Mouse (Mus musculus): ENCODE data around the gene Ndufb10.
"Not testable (repeated sequence)": the region's sequence is repeated elsewhere in the genome, so short reads cannot be mapped to it uniquely, and the experiment has no call there.

The Ndufb10 gene

DNA sequence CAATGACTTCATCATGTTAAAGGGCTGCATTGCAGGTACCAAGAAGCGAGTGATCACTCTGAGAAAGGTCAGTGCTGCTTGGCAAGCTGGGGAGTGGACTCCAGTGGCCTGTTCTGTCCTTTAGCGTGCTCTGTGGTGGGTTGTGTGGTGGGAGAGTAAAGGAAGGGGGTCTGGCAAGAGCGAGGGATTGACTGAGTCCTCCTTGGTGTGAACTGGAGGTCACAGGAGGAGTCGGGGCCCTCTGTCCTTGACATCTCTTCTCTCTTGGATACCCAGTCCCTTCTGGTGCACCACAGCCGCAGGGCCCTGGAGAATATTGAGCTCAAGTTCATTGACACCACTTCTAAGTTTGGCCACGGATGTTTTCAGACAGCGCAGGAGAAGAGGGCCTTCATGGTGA lies 11.2 kb upstream of the Ndufb10 start:
- in situ Hi-C loops (cut with MboI; ENCODE audit: low sequenced_read_pairs): no loop called here

DNA sequence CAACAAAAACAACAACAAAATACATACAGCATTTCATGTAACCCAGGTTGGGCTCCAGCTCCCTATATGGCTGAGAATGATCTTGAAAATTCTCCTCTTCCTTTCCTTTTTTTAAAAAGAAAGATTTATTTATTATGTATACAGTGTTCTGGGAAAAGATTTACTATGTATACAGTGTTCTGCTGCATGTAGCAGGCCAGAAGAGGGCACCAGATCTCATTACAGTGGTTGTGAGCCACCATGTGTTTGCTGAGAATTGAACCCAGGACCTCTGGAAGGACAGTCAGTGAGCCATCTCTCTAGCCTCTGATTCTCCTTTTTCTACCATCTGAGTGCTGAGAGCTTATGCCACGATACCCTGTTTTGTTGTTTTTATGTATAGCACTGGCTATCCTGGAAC lies 10.2 kb upstream of the Ndufb10 start:
- in situ Hi-C loops (cut with MboI; ENCODE audit: low sequenced_read_pairs): no loop called here

DNA sequence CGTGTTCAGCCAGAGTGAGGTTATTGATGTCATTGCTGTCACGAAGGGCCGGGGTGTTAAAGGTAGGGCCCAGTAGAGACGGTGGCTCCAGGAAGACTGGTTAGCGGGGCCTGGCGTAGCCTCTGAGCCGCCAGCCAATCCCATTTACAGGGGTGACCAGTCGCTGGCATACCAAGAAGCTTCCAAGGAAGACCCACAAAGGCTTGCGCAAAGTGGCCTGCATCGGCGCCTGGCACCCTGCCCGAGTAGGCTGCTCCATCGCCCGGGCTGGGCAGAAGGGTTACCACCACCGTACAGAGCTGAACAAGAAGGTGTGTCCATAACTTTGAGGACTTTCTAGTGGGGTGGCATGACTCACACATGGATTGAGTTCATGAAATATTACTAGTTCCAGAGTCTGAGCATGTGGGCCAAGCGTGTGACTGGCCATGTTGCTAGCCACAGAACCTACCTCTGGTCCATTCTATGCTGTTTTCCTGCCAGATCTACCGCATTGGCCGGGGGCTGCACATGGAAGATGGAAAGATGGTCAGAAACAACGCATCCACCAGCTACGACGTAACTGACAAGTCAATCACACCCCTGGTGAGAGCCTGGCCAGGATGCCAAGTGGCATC lies 9.3 kb upstream of the Ndufb10 start:
- in situ Hi-C loops (cut with MboI; ENCODE audit: low sequenced_read_pairs): no loop called here

DNA sequence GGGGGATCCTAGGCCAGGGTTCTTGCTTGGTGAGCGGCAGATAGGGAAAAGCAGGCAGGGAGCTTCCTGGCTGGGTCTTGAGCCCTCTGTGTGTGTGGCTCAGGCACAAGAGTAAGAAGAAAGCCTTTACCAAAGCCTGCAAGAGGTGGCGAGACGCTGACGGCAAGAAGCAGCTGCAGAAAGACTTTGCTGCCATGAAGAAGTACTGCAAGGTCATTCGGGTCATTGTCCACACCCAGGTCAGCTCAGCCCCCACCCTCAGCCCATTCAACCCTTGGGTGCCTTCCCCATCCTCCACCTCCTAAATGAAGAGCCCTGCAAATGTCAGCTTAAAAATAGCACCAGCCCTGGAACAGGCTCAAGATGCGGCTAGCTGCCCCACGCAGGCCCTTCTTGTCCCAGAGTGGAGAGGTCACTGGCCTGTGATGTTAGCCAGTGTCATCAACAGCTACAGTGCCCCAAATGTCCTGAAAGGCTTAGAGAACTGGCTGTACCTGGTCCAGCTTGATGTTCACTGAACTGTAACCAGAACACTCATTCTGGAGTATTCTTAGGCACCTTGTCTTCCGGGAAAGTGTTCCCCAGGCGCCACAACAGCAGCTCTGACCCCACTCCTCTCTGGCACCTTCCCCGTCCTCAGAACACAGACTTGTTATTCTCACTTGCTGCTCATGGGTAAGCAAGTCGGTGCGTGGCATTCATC lies 8.1 kb upstream of the Ndufb10 start:
- in situ Hi-C loops (cut with MboI; ENCODE audit: low sequenced_read_pairs): no loop called here

DNA sequence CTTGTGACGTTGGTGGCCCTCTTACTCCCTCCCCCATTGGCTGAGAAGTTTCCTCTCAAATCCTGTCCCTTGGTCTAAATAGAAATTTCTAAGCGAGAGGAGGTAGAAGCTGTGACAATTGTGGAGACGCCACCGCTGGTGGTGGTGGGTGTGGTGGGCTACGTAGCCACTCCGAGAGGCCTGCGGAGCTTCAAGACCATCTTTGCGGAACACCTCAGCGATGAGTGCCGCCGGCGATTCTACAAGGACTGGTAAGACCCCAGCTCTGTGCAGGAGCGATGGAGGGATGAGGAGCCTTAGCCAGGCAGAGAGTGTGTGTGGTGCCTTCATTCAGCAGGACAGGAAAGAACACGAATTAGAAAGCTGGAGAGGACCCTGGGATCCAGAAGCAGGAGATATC lies 6.5 kb upstream of the Ndufb10 start:
- in situ Hi-C loops (cut with MboI; ENCODE audit: low sequenced_read_pairs): no loop called here

DNA sequence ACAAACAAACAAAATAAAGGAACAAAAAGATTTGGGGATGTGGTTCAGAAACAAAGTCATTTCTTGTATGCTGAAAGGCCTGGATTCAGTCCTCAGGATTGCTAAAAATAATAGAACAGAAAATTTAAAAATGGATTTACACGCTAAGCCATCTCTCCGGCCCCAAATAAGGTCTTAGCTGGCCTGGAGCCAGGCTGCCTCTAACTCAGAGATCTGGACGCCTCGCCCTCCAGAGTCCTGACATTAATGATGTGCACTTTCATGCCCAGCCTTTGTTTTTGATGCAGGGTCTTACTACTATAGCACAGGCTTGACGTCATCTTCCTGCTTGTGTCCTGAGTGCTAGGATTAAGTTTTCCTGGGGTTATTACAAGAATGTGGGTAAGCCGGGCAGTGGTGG lies 4.8 kb upstream of the Ndufb10 start:
- in situ Hi-C loops (cut with MboI; ENCODE audit: low sequenced_read_pairs): no loop called here

DNA sequence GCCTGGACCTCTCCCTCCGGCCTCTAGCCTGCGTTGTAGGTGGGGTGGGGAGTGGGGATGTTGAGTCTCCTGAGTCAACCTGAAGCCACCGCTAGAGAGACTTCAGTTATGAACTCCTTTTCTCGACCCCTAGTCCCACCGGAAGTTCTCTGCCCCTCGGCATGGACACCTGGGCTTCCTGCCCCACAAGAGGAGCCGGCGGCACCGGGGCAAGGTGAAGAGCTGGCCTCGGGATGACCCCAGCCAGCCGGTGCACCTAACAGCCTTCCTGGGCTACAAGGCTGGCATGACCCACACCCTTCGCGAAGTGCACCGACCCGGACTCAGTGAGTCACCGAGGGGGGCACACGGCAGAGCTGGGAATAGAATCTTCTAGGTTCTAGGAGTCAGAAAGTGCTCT lies 3.9 kb upstream of the Ndufb10 start:
- in situ Hi-C loops (cut with MboI; ENCODE audit: low sequenced_read_pairs): no loop called here

DNA sequence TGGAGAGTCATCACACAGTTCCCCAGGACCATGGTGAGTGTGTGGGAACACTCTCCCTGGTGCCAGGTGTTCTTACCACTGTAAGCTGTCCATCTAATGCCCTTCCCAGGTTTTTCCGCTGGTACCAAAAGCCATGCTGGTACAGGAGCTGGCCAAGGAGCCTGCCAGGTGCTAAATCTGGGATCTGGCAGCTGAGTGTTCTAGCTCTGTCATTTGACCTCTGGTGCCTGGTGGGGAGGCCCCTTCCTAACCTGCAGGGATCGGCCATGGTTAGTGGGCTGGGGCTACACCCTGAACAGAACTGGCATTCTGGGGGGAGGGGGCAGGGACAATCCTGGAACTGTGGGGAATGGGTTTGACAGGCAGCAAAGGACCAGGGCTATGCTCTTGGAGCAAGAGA lies 3.3 kb upstream of the Ndufb10 start, which contains the start of gene Rpl3l:
Gene Rpl3l, plus strand, starts transcription at position 203 of the 400 bp plus-strand sequence.
- in situ Hi-C loops (cut with MboI; ENCODE audit: low sequenced_read_pairs): no loop called here

DNA sequence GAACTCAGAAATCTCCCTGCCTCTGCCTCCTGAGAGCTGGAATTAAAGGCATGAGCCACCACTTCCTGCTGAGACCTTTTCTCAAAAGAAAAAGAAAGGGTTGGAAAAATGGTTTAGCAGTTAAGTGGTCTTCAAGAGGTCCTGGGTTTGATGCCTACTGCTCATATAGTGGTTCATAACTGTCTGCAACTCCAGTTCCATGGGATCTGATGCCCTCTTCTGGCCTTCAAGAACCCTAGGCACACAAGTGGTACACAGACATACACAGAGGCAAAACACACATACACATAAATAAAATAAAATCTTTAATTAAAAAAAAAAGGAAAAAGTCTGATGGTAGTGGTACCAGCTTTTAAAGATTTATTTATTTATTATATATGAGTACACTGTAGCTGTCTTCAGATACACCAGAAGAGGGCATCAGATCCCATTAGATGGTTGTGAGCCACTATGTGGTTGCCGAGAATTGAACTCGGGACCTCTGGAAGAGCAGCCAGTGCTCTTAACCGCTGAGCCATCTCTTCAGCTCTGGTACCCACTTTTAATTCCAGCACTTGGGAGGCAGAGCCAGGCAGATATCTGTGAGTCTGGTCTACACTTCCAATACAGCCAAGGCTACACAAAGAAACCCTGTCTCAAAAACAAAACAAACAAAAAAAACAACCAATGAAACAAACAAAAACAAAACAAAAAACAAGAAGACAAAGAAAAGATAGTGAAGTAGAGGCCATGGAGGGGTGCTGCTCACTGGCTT lies 1.5 kb upstream of the Ndufb10 start:
- in situ Hi-C loops (cut with MboI; ENCODE audit: low sequenced_read_pairs): no loop called here

DNA sequence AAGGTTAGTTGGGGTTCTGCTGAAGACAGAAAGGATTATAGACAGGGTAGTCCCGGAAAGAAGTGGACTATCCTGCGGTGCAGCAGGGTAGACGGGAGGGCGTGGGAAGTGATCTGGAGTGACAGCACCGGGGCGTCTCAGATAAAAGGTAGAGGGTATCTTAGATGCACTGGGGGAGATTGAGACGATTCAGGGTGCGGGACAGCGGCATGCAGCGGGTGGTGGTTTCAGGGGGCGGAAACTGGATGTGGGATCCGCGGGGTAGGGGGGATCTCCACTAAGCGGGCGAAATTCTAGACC lies 447 bp downstream of the Ndufb10 start:
- in situ Hi-C loops (cut with MboI; ENCODE audit: low sequenced_read_pairs): no loop called here

DNA sequence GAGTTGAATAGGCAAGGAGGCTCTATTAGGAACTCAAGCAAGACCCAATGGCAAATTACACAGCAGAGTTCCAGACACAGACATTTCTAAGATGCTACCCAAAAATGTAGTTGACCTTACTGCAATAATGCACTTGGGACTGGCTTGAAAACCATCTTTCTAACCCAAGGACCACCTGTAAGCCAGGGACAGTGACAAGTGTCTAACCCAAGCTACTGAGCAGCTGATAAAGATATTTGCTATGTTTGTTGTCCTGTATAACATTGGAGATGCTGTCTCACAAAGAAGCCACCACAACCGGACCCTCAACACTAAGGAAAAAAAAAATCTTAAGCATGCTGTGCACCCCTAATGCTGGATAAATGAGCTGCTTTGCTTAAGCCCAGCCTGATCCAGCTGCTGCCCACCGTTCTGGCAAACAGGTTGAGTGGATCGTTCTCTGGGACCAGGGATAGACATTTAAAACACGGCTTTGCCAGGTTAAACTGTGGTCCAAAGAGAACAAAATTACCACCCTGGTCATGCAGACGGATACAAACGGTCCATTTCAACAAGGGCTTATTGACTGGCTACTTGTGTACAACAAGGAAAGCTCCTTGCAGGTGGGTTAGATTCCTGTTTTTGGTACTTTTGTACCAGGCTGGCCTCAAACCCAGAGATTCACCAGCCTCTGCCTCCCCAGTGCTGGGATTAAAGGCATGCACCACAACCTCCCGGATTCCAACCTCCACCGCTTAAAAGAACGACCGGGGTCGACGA lies 977 bp downstream of the Ndufb10 start:
- in situ Hi-C loops (cut with MboI; ENCODE audit: low sequenced_read_pairs): no loop called here

DNA sequence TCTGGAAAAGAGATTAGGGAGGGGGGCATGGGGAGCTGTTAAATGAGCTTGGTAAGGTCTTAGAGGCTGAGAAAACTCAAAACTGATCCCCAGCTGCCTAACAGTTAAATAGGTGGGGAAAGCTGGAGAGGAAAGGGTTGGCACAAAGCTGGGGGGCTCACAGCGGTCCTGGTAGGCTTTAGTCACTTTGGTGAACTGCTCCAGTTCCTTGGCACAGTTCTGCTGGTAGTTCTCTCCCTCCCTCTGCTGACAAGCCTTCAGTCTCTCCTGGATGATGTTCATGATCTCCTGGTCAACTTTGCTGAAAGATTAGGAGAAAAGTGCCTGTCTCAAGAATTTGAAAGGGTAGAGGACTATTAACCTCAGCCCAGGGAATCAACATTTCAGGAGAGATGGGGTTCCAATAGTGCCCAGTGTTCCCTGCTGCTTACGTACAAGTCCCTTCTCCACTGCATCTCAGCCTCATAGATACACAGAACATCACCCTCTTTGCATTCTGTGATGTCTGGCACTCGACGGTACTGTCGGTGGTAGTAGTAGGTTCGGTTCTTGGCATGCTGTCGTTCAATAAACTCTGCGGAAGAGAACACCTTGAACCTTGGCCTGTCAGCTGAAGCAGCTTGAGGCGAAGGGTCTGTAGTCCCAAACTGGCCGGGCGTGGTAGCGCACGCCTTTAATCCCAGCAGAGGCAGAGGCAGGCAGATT lies 1.9 kb downstream of the Ndufb10 start:
- in situ Hi-C loops (cut with MboI; ENCODE audit: low sequenced_read_pairs): no loop called here

DNA sequence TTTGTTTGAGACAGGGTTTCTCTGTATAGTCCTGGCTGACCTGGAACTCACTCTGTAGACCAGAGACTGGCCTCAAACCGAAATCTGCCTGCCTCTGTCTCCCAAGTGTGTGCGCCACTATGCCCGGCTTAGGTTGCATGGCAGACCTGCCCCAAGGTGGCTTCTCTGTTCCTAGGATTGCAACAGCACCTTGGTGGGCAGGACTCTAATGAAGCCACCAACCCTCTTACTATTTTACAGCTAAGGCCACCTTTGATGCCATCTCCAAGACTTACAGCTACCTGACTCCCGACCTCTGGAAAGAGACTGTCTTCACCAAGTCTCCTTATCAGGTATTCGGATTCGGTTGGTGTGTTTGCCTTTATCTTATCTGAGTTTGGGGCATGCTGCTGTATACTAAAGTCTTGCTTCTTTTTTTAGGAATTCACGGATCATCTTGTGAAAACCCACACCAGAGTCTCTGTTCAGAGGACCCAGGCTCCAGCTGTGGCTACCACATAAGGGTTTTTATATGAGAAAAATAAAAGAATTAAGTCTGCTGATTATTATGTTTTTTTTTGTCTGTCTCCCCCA lies 2.8 kb downstream of the Ndufb10 start:
- in situ Hi-C loops (cut with MboI; ENCODE audit: low sequenced_read_pairs): not testable (repeated sequence)

DNA sequence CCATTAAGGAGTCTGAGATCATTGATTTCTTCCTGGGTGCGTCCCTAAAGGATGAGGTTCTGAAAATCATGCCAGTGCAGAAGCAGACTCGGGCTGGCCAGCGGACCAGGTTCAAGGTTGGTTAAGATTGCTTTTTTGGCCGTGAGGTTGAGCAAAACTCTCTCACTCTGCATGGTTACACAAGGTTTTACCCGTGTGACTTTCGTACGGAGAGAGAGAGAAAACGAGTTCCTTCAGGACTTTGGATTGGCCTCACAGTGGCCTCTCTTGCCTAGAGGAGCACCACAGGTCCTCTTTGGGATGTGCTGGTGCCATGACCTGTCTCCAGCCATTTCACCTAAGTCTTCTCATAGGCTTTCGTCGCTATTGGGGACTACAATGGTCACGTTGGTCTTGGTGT lies 3.7 kb downstream of the Ndufb10 start:
- in situ Hi-C loops (cut with MboI; ENCODE audit: low sequenced_read_pairs): not testable (repeated sequence)

DNA sequence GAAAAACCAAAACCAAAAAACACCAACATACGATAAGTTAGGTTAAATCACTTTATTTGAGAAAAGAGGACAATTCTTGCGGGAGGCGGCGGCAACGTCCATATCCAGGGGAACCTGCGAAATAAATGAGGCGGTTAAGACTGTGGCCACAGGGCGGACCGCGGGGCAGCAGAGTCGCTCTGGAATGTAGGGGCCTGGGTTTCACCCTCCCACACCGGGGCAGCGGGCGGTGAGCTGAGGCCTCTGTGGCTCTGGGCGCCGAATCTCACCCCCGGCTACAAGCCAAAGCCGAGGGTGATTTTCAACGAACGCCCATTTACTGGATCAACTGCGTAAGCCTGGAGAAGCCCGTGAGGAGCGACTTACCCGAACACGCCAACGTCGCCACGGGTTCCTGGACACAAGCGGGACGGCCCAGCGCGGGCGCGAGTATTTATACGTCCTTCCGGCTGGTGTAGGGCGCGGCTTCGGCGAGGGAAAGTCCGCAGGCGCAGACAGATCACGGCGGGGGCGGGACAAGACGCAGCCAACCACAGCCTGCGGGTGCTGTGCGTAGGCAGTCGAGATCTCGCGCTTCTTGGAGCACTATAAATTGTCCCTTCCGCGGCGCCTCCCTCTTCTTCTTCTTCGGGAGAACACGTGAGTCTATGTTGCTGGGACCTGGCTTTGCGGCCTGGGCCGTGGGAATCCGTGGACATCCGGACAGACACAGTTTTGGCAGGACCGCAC lies 4.6 kb downstream of the Ndufb10 start:
- in situ Hi-C loops (cut with MboI; ENCODE audit: low sequenced_read_pairs): no loop called here

DNA sequence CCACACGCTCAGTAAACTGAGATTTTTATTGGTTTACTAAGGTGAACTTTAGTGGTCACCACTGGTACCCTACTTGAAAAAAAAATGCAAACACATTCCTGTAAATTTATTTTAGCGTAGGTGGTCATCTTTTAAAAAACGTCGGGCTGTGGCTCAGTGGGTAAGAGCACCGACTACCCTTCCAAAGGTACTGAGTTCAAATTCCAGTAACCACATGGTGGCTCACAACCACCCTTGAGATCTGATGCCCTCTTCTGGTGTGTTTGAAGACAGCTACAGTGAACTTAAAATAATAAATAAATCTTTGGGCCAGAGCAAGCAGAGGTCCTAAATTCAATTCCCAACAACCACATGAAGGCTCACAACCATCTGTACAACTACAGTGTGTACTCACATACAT lies 5.3 kb downstream of the Ndufb10 start:
- in situ Hi-C loops (cut with MboI; ENCODE audit: low sequenced_read_pairs): not testable (repeated sequence)

DNA sequence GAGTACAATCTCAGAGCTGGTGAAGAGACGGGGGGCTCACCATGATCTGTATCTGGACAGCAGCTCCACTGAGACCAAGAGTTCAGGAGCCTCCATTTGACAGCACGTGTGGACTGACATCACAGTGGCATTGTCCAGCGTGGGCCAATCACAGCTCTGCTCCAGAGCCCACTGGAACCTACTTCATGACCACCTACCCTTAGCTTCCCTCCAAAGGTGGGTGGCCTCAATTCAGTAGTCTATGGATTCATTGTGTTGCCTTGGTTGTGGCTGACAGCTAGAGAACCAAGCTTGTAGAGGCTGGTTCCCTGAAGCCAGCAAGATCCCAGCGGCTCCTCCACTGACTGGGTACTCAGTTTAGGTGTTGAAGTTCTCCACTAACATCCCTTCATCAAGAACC lies 6.3 kb downstream of the Ndufb10 start, which contains the start of the genes Rnf151 and Rps2:
Gene Rnf151, minus strand, starts transcription at position 121 of the 400 bp plus-strand sequence.
Gene Rps2, plus strand, starts transcription at position 174 of the 400 bp plus-strand sequence.
- in situ Hi-C loops (cut with MboI; ENCODE audit: low sequenced_read_pairs): no loop called here

DNA sequence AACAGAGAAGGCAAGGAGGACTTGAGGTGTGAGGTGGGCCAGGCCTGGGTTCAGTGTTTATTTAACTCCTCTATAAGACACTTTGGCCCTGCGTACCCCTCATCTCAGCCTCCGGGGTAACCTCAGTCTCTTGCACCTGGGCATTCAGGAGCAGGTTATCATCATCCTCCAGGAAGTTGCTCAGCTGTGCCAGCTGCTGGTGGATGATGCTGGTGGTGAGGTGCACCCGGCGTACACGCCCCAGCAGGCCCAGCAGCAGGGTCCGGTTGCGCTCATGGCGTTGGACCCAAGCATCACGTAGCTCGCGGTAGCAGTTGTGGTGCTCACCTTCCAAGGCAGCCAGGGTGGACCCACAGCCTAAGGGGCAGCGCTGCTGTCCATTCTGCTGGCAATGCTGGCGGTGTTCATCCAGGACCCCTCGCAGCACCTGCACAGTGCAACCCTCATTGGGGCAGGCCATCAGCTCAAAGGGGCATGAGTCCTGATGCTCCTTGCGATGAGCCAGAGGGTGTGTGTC lies 8.1 kb downstream of the Ndufb10 start:
- in situ Hi-C loops (cut with MboI; ENCODE audit: low sequenced_read_pairs): no loop called here

DNA sequence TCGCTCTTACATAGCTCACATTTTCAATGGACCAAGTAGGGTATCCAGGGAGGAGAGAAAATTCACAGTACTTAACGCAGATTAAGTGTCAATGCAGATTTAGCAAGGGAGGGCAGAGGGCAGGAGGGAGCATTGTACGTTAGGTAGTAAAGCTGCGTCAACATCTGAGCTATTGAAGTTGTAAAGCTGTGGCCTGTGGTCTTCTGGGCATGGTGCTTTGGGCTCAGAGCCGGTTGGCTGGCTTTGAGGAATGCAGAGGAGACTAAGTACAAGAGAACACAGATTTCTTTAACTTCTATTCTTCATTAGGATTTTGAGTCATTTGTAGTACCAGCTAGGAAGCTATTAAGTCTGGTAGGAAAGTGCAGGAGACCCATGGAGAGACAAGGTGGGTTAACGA lies 8.7 kb downstream of the Ndufb10 start:
- in situ Hi-C loops (cut with MboI; ENCODE audit: low sequenced_read_pairs): no loop called here

DNA sequence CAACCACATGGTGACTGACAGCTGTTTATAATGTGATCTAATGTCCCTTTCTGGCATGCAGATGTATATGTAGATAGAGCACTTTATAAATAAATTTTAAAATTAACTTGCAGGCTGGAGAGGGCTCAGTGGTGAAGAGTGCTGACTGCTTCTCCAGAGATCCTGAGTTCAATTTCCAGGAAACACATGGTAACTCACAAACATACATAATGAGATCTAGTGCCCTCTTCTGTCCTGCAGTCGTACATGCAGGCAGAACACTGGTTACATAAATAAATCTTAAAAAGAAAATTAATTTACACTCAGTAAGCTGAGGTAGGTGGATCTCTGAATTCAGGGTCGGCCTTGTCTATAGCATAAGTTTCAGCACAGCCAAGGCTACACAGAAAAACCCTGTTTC lies 15.6 kb downstream of the Ndufb10 start:
- in situ Hi-C loops (cut with MboI; ENCODE audit: low sequenced_read_pairs): no loop called here

All from CH12F3 (cell line).